Mouse (Mus musculus) hindbrain, embryonic 15.5 days (tissue): ENCODE measurements around the gene Pard3. TPM values are rescaled to one million over a fixed set of nuclear protein-coding genes. Genes with fewer than 3 reads are reported as not detected.
A peak's percentile ranks its signal among the peaks of the same experiment; 100 is the strongest.

Source experiments
- ATAC-seq: fragments of 200-750 bp; cut with Nextera tagmentation; 2 replicates; pipeline ENCODE4 v1.8.0; 2017; ENCODE audit warnings: low read depth, moderate number of reproducible peaks, moderate TSS enrichment; ENCODE audit not compliant: low FRiP score
- H3K27ac ChIP-seq: fragments of 300-500 bp; sonication (generic); replicated peaks from 2 replicates; pipeline ENCODE4 v1.5.1; 2015; ENCODE audit warnings: mild to moderate bottlenecking, inconsistent platforms
- H3K27me3 ChIP-seq: fragments of 300-500 bp; sonication (generic); 2 replicates; pipeline ENCODE4 v1.6.1; 2015; ENCODE audit warnings: control low read depth, inconsistent platforms
- H3K36me3 ChIP-seq: fragments of 300-500 bp; sonication (generic); 2 replicates; pipeline ENCODE4 v1.6.1; 2015; ENCODE audit warnings: control low read depth, inconsistent platforms
- H3K4me1 ChIP-seq: fragments of 300-500 bp; sonication (generic); replicated peaks from 2 replicates; pipeline ENCODE4 v1.6.1; 2015; ENCODE audit warnings: control low read depth, inconsistent platforms
- H3K4me2 ChIP-seq: fragments of 300-500 bp; sonication (generic); 2 replicates; pipeline ENCODE4 v1.6.1; 2015; ENCODE audit warnings: moderate library complexity, mild to moderate bottlenecking, inconsistent platforms
- H3K4me3 ChIP-seq: fragments of 300-500 bp; sonication (generic); 2 replicates; pipeline ENCODE4 v1.5.1; 2015; ENCODE audit warnings: mild to moderate bottlenecking, inconsistent platforms
- H3K9ac ChIP-seq: fragments of 300-500 bp; sonication (generic); 2 replicates; pipeline ENCODE4 v1.6.1; 2015; ENCODE audit warnings: inconsistent platforms
- H3K9me3 ChIP-seq: fragments of 300-500 bp; sonication (generic); 2 replicates; pipeline ENCODE4 v1.6.1; 2016; ENCODE audit warnings: control low read depth, inconsistent platforms
- WGBS: fragments of 180-500 bp; shearing (Covaris S2); methylation state at CpG from one replicate; pipeline ENCODE4 v1.1.7; 2015; 5-methylcytosine and 5-hydroxymethylcytosine counted together
- polyA plus RNA-seq: library from polyadenylated mRNA; unstranded; fragments of >200 nt; fragmentation: Nextera tagmentation; extraction: Ambion mirVana; gene quantifications from 2 replicates; pipeline ENCODE4 v1.2.1, GENCODE M21; 2015

The Pard3 gene
- polyA plus RNA-seq, 1 experiment from 2014 or later: 18.2 TPM

- Histone ChIP-seq H3K4me3 (no peak overlapping the region), H3K27me3 (no peaks in the 10 kb centered on the region), H3K4me1 (no peaks in the 10 kb centered on the region), H3K9ac (no peak overlapping the region), H3K36me3 (no peaks in the 10 kb centered on the region), H3K9me3 (no peaks in the 10 kb centered on the region), H3K27ac (no peak overlapping the region), H3K4me2 (no peak overlapping the region)
- no peak for ATAC-seq
- WGBS: 95% methylated on average over 2 of the region's 2 CpGs
Observed at GRCm38 (mm10) chr8:127480003-127480402, 416.3 kb downstream of the Pard3 start.

GRCm38 (mm10) chr8:127485618-127486017 lies 421.9 kb downstream of the Pard3 start:
- H3K27ac ChIP-seq: no peak overlapping the region
- H3K9me3 ChIP-seq: no peaks in the 10 kb centered on the region
- H3K4me2 ChIP-seq: no peak overlapping the region
- H3K4me3 ChIP-seq: no peak overlapping the region
- H3K27me3 ChIP-seq: no peaks in the 10 kb centered on the region
- H3K9ac ChIP-seq: no peak overlapping the region
- no peaks in the 10 kb centered on the region for H3K4me1 ChIP-seq
- H3K36me3 ChIP-seq: no peaks in the 10 kb centered on the region
- ATAC-seq: no peak
- 77% methylated on average over 5 of the region's 5 CpGs for WGBS

GRCm38 (mm10) chr8:127491963-127492362 lies 428.3 kb downstream of the Pard3 start:
- H3K4me3 ChIP-seq: no peak overlapping the region
- WGBS: 41% methylated on average over 6 of the region's 6 CpGs
- H3K4me1 ChIP-seq: no peaks in the 10 kb centered on the region
- H3K9ac ChIP-seq: no peak overlapping the region
- no peaks in the 10 kb centered on the region for H3K9me3 ChIP-seq
- H3K27me3 ChIP-seq: no peaks in the 10 kb centered on the region
- H3K4me2 ChIP-seq: no peak overlapping the region
- no peak overlapping the region for H3K27ac ChIP-seq
- no peak for ATAC-seq
- H3K36me3 ChIP-seq: no peaks in the 10 kb centered on the region

GRCm38 (mm10) chr8:127495226-127495780 lies 431.6 kb downstream of the Pard3 start:
- no peak overlapping the region for H3K27ac ChIP-seq
- 64% methylated on average over 4 of the region's 4 CpGs for WGBS
- ATAC-seq: no peak

GRCm38 (mm10) chr8:127498997-127499719 lies 435.5 kb downstream of the Pard3 start:
- no peak overlapping the region for H3K4me2 ChIP-seq
- H3K27ac ChIP-seq: peak overlapping the region; percentile 17
- peaks cover 29% of the 10 kb centered on the region for H3K4me1 ChIP-seq
- no peak overlapping the region for H3K9ac ChIP-seq
- ATAC-seq: no peak
- no peaks in the 10 kb centered on the region for H3K36me3 ChIP-seq
- H3K4me3 ChIP-seq: no peak overlapping the region
- no peaks in the 10 kb centered on the region for H3K27me3 ChIP-seq
- H3K9me3 ChIP-seq: no peaks in the 10 kb centered on the region
- WGBS: 8% methylated on average over 13 of the region's 13 CpGs

More at GRCm38 (mm10) chr8:127495226-127495780, 431.6 kb downstream of the Pard3 start:
- Histone ChIP-seq H3K36me3 (no peaks in the 10 kb centered on the region), H3K4me1 (peaks cover 23% of the 10 kb centered on the region), H3K27me3 (no peaks in the 10 kb centered on the region), H3K4me2 (no peak overlapping the region), H3K9ac (no peak overlapping the region), H3K9me3 (no peaks in the 10 kb centered on the region), H3K4me3 (no peak overlapping the region)

GRCm38 (mm10) chr8:127499720-127500114 lies 436.0 kb downstream of the Pard3 start:
- WGBS: 41% methylated on average over 13 of the region's 13 CpGs
- peak overlapping the region; percentile 17 for H3K27ac ChIP-seq
- no peaks in the 10 kb centered on the region for H3K27me3 ChIP-seq
- no peak overlapping the region for H3K4me3 ChIP-seq
- peak overlapping the region; percentile 30 for H3K4me2 ChIP-seq
- no peaks in the 10 kb centered on the region for H3K9me3 ChIP-seq
- H3K36me3 ChIP-seq: no peaks in the 10 kb centered on the region
- H3K9ac ChIP-seq: no peak overlapping the region
- H3K4me1 ChIP-seq: peaks cover 29% of the 10 kb centered on the region
- ATAC-seq: 0 out of 2 replicates have a peak, but pooled peaks have one; percentile 27

GRCm38 (mm10) chr8:127500206-127500605 lies 436.5 kb downstream of the Pard3 start:
- Histone ChIP-seq H3K4me1 (peaks cover 29% of the 10 kb centered on the region), H3K9ac (no peak overlapping the region), H3K27ac (peak overlapping the region; percentile 17), H3K27me3 (no peaks in the 10 kb centered on the region), H3K36me3 (no peaks in the 10 kb centered on the region), H3K4me3 (no peak overlapping the region), H3K4me2 (peak overlapping the region; percentile 30), H3K9me3 (no peaks in the 10 kb centered on the region)
- WGBS: 11% methylated on average over 7 of the region's 7 CpGs
- ATAC-seq: no peak

GRCm38 (mm10) chr8:127501756-127502155 lies 438.1 kb downstream of the Pard3 start:
- H3K4me1 ChIP-seq: peaks cover 29% of the 10 kb centered on the region
- H3K27ac ChIP-seq: no peak overlapping the region
- no peaks in the 10 kb centered on the region for H3K36me3 ChIP-seq
- no peaks in the 10 kb centered on the region for H3K27me3 ChIP-seq
- 95% methylated on average over 1 of the region's 1 CpGs for WGBS
- no peaks in the 10 kb centered on the region for H3K9me3 ChIP-seq
- no peak for ATAC-seq
- no peak overlapping the region for H3K4me2 ChIP-seq
- H3K4me3 ChIP-seq: no peak overlapping the region
- no peak overlapping the region for H3K9ac ChIP-seq

GRCm38 (mm10) chr8:127505286-127505685 lies 441.6 kb downstream of the Pard3 start:
- no peak for ATAC-seq

GRCm38 (mm10) chr8:127506336-127506735 lies 442.6 kb downstream of the Pard3 start:
- Histone ChIP-seq H3K9me3 (no peaks in the 10 kb centered on the region), H3K27me3 (no peaks in the 10 kb centered on the region), H3K9ac (no peak overlapping the region), H3K4me3 (no peak overlapping the region), H3K4me1 (no peaks in the 10 kb centered on the region), H3K4me2 (no peak overlapping the region), H3K36me3 (no peaks in the 10 kb centered on the region), H3K27ac (no peak overlapping the region)
- ATAC-seq: no peak
- WGBS: 78% methylated on average over 1 of the region's 1 CpGs

More at GRCm38 (mm10) chr8:127505286-127505685, 441.6 kb downstream of the Pard3 start:
- Histone ChIP-seq H3K27ac (no peak overlapping the region), H3K36me3 (no peaks in the 10 kb centered on the region), H3K4me2 (no peak overlapping the region), H3K9ac (no peak overlapping the region), H3K4me1 (peaks cover 7% of the 10 kb centered on the region), H3K4me3 (no peak overlapping the region), H3K9me3 (no peaks in the 10 kb centered on the region), H3K27me3 (no peaks in the 10 kb centered on the region)
- 93% methylated on average over 1 of the region's 1 CpGs for WGBS

GRCm38 (mm10) chr8:127511341-127511740 lies 447.6 kb downstream of the Pard3 start:
- WGBS: 94% methylated on average over 1 of the region's 1 CpGs

GRCm38 (mm10) chr8:127512001-127512573 lies 448.4 kb downstream of the Pard3 start:
- Histone ChIP-seq H3K4me3 (no peak overlapping the region), H3K36me3 (no peaks in the 10 kb centered on the region), H3K27me3 (no peaks in the 10 kb centered on the region), H3K9me3 (no peaks in the 10 kb centered on the region), H3K4me1 (peaks cover 6% of the 10 kb centered on the region; the same call in 1 of the 2 replicates), H3K9ac (no peak overlapping the region), H3K4me2 (no peak overlapping the region), H3K27ac (no peak overlapping the region)
- WGBS: 37% methylated on average over 1 of the region's 1 CpGs
- no peak for ATAC-seq

More at GRCm38 (mm10) chr8:127511341-127511740, 447.6 kb downstream of the Pard3 start:
- Histone ChIP-seq H3K27me3 (no peaks in the 10 kb centered on the region), H3K27ac (no peak overlapping the region), H3K9me3 (no peaks in the 10 kb centered on the region), H3K4me1 (peaks cover 6% of the 10 kb centered on the region; the same call in 1 of the 2 replicates), H3K9ac (no peak overlapping the region), H3K36me3 (no peaks in the 10 kb centered on the region), H3K4me3 (no peak overlapping the region), H3K4me2 (no peak overlapping the region)
- no peak for ATAC-seq
